Mouse (Mus musculus): ENCODE measurements around the gene Phf23.

DNA sequence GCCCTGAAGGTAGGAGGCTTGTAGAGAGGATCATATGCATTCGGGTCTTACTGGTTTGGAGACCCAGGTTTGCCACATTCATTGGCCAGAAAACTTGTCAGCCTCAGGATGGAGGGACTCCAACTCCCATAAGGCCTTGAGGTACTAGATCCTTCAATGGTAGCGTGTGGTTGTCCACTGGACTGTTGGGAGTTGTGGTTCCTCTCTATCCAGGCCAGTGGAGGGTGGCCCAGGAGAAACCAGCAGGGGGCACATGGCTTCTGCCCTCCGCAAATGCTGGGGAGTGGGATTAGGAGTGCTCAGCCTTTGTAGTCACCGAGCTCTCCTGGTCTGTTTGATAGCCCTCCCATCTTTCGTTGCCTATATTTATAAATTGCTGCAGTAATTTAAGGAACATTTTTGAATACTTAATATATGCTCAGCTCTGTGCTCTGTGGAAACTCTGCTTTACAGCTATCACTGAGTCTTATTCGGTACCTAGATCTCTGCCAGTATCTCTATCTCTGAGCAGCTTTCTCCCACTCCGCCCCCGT, 25.2 kb downstream of the Phf23 start:
- TF ChIP-seq CTCF (IDR thresholded peaks at IDR 0.05; ENCODE audit: low read depth) = peak; percentile 76
- TF ChIP-seq EP300 (optimal IDR thresholded peaks at IDR 0.05) = no peak

All from stomach, postnatal 0 days (tissue).